Mouse (Mus musculus) kidney, postnatal 36 days (tissue): ENCODE results near the gene Senp3.

ENCODE experiments used
- DNase-seq, 2 experiments: peaks; one replicate each; pipeline ENCODE4 v3.0.0; 2021 to 2022; ENCODE audit warnings: mixed read lengths in 2 of 2

Senp3 gene

GRCm38 (mm10) chr11:69681314-69682208, at the start of gene Senp3:
TSS of gene Senp3 (minus strand) at chr11:69682084.
- peak; percentile 98 for DNase-seq

GRCm38 (mm10) chr11:69731408-69731807, 49.5 kb upstream of the Senp3 start:
- DNase-seq = peak in 1 of 2 experiments; percentile 28

- peak; percentile 62 to 83 for DNase-seq
Measured at GRCm38 (mm10) chr11:69729063-69729462, 47.2 kb upstream of the Senp3 start.

GRCm38 (mm10) chr11:69725951-69726350, 44.1 kb upstream of the Senp3 start:
- DNase-seq = peak in 1 of 2 experiments; percentile 35

GRCm38 (mm10) chr11:69723074-69723473, 41.2 kb upstream of the Senp3 start:
- no peak for DNase-seq

GRCm38 (mm10) chr11:69720852-69721251, 39.0 kb upstream of the Senp3 start:
- no peak for DNase-seq

- no peak for DNase-seq
Measured at GRCm38 (mm10) chr11:69719423-69719822, 37.5 kb upstream of the Senp3 start.

GRCm38 (mm10) chr11:69718661-69719060, 36.8 kb upstream of the Senp3 start:
- peak; percentile 53 to 54 for DNase-seq

GRCm38 (mm10) chr11:69716953-69717352, 35.1 kb upstream of the Senp3 start:
- DNase-seq = peak in 1 of 2 experiments; percentile 29

- DNase-seq = peak in 1 of 2 experiments; percentile 44
Measured at GRCm38 (mm10) chr11:69715929-69716328, 34.0 kb upstream of the Senp3 start.

- DNase-seq = peak; percentile 58 to 83
Measured at GRCm38 (mm10) chr11:69715482-69715881, 33.6 kb upstream of the Senp3 start.

- peak; percentile 78 to 83 for DNase-seq
Measured at GRCm38 (mm10) chr11:69714636-69715329, 32.9 kb upstream of the Senp3 start.

GRCm38 (mm10) chr11:69712954-69713672, 31.2 kb upstream of the Senp3 start:
- peak; percentile 36 to 66 for DNase-seq

GRCm38 (mm10) chr11:69711082-69711481, 29.2 kb upstream of the Senp3 start:
- no peak for DNase-seq

GRCm38 (mm10) chr11:69710470-69710869, 28.6 kb upstream of the Senp3 start:
- DNase-seq = no peak

- no peak for DNase-seq
Measured at GRCm38 (mm10) chr11:69709554-69710446, 27.9 kb upstream of the Senp3 start.

- no peak for DNase-seq
Measured at GRCm38 (mm10) chr11:69708614-69709265, 26.9 kb upstream of the Senp3 start.

- DNase-seq = no peak
Measured at GRCm38 (mm10) chr11:69707873-69708381, 26.0 kb upstream of the Senp3 start.

GRCm38 (mm10) chr11:69707480-69707847, 25.6 kb upstream of the Senp3 start:
- DNase-seq = no peak

- peak; percentile 89 to 92 for DNase-seq
Measured at GRCm38 (mm10) chr11:69706775-69707479, 25.0 kb upstream of the Senp3 start.

- DNase-seq = no peak
Measured at GRCm38 (mm10) chr11:69704613-69705010, 22.7 kb upstream of the Senp3 start.
